Mouse (Mus musculus): ENCODE measurements around the gene Zbtb17.

Gene Zbtb17

DNA sequence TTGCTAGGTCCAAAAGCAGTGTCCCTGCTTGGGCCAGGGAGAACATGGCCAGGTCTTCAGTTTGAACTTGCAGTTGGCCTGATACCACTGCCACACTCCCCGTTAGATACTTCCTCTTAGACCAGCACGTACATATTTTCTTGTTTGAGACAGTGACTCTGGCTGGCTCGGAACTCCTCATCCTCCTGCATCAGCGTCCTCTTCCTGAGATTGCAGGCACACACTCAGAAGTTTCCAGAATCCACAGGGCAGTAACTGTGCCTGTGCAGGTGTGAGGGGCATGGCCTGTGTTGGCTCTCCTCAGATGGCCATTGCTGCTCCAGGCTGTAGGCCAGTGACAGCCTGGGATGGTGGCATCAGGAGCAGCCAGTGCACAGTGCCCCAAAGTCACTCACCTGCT lies 16.0 kb downstream of the Zbtb17 start:
- DNase-seq, result no peak

DNA sequence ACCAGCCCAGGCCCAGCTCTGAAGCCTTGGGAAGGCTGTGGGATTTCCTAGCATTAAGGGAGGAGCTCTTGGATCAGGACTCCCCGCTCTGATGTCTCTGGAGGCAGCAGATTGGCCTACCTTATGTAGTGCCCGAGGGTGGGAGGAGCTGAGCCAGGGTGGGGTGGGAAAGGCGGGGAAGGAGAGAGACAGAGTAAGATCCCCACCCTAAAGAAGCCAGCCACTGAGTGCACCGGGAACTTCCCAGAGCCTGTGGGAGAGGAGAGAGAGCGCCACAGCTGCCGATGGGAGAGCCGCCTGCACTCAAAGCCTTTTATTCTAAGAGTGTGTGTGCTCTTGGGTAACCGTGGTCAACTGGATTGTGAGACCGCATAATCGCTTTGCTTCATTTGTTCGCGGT lies 16.6 kb downstream of the Zbtb17 start:
- no peak for DNase-seq

DNA sequence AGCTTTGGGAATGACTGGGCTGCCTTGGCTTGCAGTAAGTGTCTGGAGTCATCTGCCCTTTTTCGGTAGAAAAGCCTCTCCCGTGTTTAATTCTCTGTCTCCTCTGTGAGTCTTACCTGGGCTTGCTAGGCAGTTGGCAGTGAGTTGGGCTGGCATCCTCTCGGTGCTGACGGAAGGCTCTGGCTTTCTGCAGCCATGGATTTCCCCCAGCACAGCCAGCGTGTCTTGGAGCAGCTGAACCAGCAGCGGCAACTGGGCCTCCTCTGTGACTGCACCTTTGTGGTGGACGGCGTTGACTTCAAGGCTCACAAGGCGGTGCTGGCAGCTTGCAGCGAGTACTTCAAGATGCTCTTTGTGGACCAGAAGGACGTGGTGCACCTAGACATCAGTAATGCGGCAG lies 17.1 kb downstream of the Zbtb17 start:
- no peak for DNase-seq

DNA sequence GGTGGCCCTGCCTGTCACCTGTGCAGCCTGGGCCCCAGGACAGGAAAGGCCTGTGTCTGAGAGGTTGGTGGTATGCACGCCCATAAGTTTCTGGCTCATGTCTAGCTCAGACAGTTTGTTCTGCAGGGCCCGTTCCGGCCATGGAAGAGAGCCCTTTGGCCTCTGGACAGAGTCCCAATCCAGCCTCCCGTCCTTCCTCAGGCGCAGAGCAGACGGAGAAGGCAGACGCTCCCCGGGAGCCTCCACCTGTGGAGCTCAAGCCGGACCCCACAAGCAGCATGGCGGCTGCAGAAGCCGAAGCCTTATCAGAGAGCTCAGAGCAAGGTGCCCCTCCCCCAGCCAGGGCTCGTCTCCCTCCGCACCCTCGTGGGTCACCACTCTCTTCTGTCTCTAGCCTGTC lies 19.0 kb downstream of the Zbtb17 start:
- no peak for DNase-seq

DNA sequence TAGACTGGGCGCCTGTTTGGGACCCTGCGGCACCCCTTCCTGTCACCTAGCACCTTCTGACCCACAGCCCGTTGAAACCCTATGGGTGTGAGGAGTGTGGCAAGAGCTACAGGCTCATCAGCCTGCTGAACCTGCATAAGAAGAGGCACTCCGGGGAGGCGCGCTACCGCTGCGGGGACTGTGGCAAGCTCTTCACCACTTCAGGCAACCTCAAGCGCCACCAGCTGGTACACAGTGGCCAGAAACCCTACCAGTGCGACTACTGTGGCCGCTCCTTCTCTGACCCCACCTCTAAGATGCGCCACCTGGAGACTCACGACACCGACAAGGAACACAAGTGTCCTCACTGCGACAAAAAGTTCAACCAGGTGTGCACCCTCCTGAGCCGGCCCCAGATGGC lies 20.3 kb downstream of the Zbtb17 start:
- DNase-seq, result no peak

DNA sequence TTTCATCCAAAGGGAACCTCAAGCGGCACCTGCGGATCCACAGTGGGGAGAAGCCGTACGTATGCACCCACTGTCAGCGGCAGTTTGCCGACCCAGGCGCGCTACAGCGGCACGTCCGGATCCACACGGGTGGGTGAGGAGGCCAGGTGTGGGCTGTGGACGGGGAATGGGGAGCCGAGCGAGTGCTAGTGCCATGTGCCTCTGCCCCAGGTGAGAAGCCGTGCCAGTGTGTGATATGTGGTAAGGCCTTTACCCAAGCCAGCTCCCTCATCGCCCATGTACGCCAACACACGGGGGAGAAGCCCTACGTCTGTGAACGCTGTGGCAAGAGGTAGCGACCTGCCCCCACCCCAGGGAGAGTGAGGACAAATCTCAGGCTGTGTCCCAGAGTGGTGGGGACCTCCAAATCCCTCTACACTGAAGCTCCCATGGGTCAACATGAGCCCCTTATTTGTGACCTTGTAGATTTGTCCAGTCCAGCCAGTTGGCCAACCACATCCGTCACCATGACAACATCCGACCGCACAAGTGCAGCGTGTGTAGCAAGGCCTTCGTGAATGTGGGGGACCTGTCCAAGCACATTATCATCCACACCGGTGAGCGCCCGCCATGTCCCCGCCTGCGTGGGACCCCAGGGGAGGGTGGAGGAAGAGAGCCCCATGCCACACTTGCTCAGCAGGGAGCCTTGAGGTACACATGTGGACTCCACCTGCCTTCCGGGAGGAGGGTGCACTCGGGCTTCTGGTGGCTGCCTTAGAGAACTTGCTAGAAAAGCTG lies 21.2 kb downstream of the Zbtb17 start:
- DNase-seq, result no peak

DNA sequence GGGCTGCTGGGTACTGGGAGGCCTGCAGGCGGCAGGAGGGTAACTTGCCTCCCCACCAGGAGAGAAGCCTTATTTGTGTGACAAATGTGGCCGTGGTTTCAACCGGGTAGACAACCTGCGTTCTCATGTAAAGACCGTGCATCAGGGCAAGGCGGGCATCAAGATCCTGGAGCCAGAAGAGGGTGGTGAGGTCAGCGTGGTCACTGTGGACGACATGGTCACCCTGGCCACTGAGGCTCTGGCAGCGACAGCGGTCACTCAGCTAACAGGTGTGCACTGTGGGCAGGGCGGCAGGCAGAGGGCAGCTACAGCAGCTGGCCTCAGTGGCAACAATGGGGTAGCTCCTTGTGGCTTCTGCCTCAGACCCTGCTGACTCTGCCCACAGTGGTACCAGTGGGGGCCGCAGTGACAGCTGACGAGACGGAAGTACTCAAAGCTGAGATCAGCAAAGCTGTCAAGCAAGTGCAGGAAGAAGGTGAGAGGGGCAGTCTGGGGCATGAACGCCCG lies 21.9 kb downstream of the Zbtb17 start:
- DNase-seq, result no peak

DNA sequence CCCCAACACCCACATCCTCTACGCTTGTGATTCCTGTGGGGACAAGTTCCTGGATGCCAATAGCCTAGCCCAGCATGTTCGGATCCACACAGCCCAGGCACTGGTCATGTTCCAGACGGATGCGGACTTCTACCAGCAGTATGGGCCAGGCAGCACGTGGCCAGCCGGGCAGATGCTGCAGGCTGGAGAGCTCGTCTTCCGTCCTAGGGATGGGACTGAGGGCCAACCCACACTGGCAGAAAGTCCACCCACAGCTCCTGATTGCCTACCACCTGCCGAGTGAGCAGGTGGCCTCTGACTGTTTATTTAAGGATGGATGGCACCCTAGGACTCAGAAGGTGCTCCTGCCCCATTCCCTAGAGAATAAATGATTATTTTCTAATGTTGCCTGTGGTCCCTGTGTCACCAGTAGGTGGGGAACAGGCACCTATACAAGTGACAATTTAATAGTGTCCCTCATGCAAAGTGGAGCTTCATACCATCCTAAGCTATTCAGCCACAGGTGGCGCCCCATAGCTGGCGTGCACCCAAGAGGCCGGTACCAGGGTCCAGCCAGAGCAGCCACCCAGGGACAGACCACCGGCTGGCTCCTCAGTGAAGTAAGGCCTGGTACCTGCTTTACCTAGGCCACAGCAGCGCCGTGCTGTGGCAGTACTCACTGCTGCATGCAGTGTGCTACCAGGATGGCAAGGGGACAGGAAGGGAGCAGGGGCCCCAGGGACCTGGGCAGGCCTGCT lies 22.6 kb downstream of the Zbtb17 start:
- DNase-seq, result no peak

DNA sequence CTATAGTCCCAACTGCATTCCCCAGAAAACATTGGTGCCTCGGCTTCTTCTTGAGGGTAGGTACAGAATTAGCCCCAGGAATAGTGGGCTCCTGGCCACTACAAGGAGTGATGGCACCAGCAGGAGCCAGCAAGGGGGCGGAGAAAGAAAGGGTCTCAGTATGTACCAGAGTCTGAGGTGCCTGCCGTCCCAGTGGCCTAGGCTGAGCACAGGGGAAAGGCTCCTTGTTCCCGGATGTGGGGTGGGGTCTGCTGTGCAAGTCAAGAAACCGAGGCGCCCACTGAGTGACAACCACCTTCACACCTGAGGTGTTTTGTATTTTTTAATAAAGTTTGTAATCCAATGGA lies 23.1 kb downstream of the Zbtb17 start:
- DNase-seq, result no peak

DNA sequence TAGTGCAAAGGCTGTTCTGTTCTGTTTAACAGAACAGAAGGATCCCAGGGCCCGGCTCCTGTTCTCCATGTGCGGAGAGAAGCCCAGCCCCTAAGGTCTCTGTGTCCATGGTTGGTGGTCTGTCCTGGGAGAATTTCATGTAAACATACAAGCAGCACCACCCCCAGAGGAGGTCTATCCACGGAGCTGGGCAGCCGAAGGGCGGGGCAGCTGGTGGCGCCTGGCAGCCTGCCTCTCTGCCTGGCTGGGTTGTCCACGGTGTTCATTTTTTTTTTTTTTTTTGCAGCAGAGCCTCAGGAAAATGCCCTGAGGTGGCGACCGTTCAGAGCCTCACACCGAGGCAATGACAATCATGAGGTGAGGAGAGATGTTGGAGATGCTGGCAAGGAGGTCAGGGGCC lies 24.1 kb downstream of the Zbtb17 start:
- DNase-seq, result no peak

DNA sequence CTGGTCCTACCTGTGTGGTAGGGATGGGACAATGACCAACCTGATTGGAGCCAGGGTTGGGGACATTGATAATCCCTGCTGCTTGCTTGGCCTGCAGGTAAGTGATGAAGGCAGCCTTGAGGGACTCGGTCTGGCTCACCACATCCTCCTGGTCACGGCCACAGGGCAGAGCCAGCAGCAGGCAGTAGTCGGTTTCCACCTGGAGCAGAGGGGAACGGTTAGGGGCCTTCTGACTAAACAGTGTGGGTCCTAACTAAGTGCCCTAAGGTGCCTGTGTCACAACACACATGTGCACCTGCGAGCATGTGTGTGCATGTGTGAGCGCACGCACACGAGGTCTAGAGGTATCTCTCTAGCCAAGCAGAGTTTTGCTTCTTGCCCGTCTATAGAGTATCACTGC lies 24.9 kb downstream of the Zbtb17 start:
- DNase-seq, result no peak

DNA sequence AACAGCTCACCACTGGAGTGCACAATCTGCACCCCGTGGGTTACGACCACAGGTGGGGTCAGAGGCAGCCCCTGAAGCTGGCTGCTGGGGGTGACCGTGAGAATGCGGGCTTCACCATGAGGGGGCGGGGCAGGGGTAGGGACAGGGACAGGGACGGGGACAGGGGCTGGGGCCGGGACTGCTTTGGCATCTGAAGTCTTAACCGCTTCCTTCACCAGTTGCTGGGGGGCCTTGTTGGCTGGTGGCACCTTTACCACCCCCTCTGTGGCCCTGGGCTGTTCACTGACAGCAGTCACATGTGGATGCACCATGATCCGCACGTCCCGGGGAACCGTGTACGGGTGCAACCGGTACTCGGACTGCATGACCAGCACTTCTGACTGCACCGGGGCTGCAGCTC lies 27.0 kb downstream of the Zbtb17 start:
- DNase-seq, result no peak

DNA sequence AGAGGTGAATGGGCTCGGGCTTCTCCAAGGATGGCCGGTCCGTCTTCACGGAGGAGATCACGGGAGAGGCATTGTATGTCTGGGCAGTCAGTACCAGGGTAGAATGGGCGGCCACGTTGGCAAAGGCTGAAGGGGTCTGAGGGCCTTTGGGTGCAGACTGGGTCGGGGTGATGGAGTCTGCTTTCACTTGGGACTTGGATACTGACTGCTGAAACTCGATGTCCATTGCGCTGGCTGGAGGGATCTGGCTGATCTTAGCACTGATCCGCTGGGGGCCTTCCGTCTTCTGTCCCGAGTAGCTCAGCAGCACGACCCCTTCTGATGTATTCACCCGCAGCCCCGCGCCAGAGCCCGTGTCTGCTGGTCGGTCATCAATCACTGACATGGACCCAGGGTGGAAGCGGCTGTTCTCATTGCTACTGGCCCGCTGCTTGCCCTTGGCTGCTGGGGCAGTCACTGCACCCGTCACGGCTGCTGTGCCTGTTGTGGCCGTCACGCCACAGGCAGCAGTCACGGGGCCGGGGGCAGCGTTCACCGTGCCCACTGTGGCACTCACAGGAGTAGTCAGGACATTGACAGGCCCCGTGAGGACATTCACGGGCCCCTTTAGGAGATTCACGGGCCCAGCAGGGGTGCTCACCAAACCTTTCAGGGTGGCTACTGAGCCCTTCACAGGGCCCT lies 28.3 kb downstream of the Zbtb17 start:
- no peak for DNase-seq

DNA sequence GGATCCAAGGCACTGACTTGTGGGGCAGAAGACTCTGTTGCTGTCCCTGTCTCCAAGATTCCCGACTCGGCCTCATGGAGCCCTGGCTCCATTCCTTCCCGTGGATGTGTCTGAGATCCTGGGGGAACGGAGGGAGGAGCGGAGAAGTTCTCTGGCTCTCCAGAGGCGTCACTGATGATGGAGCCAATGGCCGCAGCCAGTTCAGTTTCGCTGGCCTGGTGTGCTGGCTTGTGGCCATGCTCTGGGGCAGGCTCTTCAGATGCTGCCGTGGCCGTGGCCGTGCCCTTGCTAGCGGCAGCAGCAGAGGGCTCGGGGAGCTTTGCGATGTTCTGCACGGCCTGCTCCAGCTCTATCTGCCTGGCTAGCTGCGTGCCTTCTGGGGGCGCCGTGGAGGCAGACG lies 30.0 kb downstream of the Zbtb17 start:
- DNase-seq, result no peak

DNA sequence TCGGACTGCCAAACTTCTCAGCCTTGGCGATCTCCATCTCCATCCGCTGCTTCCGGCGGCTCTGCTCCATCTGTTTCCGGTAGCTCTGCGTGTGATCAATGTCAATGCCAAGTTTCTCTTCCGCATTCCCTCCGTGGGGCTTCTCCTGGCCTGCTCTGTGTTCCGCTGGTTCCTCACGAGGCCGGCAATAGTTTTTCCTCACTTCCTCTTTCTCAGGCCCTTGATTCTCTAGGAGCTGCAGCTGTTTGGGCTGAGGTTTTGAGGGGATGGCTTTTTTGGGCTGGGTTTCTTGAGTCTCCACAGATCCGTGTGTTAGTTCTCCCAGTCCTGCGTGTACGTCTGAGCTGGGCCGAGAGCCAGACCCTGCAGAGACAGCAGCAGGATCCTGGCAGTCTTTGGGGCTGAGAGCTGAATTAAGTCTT lies 33.2 kb downstream of the Zbtb17 start:
- peak; percentile 84 for DNase-seq

DNA sequence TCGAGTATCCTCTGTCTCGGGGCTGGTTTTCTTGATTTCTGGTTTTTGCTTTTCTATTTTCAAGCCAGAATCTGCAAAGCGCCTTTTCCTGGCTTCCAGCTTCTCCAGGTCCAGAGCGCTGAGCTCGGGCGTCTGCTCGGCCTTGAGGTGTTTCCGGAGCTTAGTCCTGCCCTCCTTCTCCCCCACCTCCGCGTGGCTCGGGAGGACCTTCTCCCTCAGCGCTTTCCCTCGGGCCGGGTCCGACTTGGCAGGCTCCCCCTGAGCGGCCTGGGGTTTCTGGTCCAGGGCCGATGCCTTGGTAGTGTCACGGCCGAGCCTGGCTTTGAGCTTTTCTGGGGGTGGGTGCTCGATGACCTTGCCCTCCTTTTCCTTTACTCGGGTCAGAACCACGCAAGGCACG lies 33.8 kb downstream of the Zbtb17 start:
- no peak for DNase-seq

DNA sequence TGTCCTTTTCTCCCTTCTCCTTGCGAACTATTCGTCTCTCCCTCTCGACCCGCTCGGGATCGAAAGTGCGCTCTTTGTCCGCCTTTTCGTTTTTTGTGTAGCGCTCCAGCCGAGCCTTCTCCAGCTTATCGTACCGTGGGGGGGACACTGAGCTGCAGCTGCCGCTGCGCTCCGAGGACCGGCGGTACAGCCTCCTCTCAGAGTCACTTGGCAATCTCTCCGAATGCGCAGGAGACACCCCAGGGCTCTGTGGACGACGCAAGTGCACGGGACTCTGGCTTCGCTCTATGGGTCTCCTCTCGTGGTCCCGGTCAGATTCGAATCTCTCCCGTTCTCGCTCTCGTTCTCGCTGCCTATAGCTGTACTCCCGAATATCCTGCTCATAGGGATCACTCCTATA lies 34.3 kb downstream of the Zbtb17 start:
- DNase-seq, result no peak

DNA sequence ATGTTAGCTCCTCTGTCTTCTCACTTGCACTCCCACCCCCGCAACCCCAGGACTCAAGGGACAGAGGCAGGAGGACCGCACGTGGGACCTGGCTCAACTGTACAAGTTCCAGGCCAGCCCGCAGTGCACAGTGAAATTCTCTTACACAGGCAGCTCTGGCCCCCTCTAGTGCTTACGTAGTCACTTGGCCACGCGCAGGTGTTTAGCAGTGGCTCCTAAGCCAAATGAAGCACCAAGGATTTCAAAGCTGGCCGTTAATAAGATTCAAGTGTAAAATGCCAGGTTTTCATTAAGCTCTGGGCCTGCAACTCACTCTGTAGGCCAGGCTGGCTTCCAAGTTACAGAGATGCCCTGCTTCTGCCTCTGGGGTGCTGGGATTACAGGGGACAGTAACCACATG lies 35.0 kb downstream of the Zbtb17 start:
- no peak for DNase-seq

DNA sequence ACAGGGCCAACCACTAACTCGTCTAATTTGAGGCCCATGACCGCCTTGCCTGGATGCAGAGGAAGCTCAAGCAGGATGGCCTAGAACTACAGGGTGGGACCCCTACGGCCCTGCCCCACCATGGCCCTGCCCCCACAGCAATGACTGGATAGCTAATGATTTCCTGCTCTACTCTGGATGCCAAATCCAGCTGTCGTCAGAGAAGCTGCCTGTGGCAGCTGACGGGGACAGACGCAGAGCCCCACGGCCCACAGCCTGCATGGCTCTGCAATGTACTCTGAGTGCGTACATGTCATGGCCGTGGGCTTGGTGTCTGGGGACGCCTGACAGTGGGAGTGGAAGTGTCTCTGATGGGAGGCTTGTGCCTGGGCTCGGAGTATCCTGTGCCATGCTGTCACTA lies 39.6 kb downstream of the Zbtb17 start:
- DNase-seq, result no peak

DNA sequence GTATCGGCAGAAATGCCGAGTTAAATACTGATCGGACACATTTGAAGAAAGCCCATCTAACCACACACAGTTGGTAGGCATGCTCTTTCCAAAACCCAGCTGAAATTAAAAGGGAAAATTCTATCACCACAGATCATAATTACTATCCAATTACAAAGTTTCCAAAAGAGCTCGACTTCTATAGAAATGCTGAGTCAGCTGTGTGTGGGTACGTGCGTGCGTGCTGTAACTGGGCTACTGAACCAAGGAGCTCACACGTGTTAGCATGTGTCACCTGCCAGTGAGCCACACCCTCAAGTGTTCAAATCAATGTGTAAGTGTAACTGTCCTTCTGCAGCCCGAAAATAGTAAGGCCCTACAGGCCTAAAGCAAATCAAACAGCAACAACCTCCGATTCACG lies 43.1 kb downstream of the Zbtb17 start:
- DNase-seq, result no peak

DNA sequence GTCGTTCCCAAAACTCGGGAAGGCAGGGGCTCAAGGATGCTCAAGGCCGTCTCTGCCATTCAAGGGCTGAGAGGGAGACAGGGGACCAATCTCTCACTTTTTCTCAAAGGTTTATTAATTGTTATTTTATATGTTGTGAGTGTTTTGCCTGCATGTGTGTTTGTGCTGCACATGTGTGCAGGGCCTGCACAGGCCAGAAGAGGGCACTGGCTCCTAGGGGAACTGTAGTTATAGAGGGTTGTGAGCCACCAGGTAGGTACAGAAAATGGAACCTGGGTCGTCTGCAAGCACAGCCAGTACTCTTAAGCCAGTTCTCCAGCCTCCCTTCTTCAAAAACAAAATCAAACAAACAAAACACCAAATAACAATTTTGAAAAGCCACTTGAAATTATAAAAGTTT lies 44.2 kb downstream of the Zbtb17 start:
- DNase-seq, result no peak

DNA sequence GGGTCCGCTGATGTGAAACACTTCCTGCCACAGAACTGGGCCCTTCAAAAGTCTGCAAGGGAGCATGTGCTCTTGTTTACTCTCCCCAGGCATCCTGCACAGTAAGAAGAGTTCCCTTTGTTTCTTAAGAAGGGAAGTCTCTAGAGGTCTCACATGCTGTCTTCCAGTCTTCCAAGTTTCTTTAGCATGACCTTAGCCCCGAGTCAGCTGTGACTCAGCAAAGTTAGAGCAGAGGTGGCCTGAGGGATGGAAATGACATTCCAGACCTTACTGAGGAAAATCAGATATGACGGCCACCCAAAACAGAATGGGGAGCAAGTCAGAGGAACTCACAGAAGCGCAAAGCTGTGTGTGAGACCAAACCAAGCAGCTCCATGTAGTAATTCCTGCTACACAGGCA lies 56.2 kb downstream of the Zbtb17 start:
- DNase-seq, result no peak

DNA sequence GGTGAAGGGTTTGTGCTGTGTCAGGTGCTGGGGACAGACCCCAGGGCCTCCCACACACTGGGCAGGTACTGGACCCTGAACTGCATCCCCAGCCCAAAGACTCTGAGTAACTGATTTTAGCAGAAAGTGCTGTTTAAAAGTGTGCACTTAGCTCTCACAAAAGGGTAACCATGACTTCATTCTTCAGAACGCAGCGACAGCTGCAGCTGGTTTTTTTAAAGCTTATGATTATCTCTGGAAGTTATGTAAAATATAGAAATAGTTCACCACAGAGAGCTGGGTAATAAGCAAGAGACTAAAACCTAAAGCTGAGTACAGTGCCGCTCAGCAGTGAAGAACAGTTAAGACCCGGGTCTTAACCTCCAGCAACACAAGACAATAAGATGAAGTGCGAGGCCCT lies 56.6 kb downstream of the Zbtb17 start:
- DNase-seq, result peak; percentile 40

DNA sequence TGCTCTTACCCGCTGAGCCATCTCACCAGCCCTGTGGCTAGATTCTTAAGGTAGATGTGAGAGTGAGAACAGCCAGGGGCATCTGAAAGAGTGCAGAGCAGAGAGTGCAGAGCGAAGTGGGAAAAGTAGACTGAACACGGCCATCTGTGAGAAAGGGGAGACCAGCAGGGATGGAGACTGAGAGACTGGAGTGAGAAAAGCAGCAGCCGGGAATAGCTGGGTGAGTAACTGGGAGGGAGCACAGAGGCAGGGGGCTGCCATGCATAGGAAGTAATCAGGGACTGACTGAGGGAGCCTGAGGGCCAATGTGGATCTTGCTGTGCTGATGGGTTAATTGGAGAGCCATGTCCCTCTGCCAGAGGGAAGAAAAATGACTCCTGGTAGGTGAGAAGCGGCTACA lies 58.3 kb downstream of the Zbtb17 start:
- no peak for DNase-seq
